Mouse (Mus musculus): ENCODE results near the gene Metap1d.

Metap1d gene

DNA sequence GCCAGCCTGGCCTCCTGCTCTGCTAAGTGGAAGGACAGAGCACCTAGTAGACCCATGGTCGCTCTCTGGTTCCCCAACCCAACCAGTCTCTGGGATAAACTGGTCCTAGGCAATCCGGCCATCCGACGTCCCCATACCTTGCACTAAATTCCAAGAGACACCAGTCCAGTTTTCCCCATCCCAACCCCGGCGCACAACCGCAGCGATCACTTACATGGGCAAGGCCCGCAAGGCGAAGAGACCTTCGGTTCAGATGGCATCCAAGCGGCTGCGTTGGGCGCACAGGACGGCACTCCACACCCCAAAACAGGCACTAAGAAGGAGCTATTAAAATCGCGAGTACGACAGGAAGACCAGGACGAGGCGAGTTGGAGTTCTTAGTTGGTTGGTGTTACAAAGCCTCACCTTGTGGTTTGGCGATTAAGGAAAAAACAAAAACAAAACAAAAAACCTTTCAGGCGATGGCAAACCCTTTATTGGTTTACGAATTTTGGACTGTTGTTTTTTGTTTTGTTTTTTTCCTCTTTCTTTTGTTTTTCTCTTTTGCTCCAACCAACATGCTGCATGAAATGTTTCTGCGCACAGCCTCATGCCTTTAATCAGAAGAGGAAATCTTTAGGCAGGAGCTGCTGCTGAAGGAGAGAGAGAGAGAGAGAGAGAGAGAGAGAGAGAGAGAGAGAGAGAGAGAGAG is 74.4 kb downstream of the Metap1d start:
- DNase-seq (ENCODE audit: low spot score in 2 of 2), result no peak

DNA sequence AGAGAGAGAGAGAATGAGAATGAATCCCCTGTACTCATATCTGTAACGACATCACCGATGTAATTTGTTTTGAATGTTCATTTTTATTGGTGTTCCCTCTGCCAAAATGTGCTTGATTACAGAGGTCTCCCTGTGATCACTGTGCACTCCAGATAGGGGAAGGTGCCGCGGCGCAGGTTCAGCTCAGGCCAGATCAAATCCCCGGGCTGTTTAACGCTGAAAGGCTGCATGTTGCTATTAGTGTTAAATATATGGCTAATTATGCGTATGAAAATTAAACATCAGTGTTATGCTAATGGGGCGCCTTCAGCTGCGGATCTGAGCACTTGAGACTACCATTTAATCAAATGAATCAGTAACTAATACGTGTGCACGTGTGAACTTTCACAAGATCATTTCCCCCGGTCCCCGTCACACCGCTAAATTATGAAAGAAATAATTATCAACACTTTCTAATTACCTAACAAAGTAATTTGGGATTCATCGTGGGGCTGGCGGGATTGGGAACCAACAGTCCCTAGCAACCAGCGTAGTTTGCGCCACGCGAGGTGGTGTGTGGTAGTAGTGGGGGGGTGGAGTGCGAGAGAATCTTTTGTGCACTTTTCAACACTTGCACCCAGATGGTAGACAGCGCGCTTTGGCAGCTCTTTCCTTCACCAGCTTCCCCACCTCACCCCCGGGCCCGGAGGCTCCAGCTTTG is 75.1 kb downstream of the Metap1d start, which contains the start of gene Dlx1:
TSS of gene Dlx1 (plus strand) at position 100 of the 700 bp plus-strand sequence.
- DNase-seq (ENCODE audit: low spot score in 2 of 2), result no peak

DNA sequence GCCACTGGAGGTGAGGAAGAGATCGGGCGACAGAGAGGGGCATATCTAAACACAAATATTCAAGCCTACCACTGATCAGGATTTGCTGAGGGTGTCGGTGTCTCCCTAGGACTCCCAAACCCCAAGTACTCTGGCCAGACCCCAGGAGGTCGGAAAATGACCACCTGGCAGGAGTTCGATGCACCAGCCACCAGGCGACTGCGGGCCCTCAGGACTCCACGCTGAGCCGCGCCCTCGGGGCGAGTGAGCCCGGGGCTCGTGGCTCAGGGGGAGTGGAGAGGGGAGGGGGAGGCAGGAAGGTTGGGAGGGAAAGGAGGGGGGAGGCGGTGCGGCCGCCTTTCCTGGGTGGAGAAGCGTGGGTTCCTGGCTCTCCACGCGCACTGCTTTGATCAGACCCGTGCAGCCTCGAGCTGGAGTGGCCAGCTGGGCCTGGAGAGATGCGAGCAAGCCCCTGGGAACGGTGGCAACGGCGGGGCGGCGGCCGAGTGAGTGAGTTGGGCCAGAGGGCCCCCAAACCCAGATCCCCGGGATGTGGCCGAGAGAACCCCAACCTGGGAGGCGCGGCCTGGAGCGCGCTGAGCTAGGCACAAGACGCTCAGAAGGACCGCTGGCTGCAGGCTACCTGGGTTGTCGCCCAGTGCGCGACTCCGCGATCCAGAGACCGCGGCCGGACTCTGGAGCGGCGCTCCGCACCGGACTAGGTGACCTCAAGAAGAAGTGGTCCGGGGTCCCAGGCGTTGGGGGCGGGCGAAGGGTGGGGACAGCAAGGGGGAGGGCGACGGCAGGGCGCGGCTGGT is 75.8 kb downstream of the Metap1d start:
- DNase-seq (ENCODE audit: low spot score in 2 of 2), result no peak

DNA sequence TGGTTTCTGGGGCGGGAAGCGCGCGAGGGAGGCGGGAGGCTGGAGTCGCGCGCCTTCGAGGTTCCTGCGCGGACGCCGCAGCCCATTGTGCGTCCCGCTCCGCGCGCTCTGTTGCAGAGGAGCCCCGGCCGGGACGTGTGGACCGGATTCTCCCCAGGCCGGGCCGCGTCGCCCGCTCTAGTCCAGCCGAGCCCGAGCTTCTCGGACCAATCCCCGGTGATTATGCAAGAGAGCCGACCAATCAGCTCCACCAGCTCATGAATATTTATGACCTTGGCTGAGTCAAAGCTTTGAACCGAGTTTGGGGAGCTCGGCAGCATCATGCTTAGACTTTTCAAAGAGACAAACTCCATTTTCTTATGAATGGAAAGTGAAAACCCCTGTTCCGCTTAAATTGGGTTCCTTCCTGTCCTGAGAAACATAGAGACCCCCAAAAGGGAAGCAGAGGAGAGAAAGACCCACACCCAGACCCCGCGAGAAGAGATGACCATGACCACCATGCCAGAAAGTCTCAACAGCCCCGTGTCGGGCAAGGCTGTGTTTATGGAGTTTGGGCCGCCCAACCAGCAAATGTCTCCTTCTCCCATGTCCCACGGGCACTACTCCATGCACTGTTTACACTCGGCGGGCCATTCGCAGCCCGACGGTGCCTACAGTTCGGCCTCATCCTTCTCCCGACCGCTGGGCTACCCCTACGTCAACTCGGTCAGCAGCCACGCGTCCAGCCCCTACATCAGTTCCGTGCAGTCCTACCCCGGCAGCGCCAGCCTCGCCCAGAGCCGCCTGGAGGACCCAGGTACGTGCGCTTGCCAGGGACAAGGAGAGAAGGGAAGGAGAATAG is 76.7 kb downstream of the Metap1d start:
- no peak for DNase-seq (ENCODE audit: low spot score in 2 of 2)

DNA sequence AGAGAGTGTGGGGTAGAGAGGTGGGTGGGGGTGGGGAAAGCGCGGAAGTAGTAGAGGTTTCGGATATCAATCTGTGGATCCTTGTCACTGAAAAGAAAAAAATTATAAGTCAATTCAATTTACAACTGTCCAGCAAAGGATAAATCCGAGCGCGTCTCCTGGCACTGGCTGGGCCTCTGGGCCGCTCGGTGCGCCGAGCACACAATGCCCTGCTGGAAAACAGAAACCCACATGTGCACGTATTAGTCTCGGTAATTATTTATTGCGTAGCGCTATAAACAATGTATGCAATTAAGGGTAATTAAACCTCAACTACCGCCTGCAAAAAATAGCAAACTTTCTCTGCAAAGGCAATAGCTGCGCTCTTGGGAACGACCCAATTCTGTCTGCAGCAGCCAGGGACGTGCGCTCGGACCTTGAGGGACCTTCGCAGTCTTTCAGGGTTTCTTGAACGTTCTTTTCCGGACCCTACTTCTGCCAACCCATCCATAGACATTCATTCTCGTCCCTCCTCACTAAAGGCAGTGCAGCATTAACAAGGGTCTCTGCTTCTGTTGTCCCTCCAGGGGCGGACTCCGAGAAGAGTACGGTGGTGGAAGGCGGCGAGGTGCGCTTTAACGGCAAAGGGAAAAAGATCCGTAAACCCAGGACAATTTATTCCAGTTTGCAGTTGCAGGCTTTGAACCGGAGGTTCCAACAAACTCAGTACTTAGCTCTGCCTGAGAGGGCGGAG is 77.5 kb downstream of the Metap1d start:
- DNase-seq (ENCODE audit: low spot score in 2 of 2), result no peak

DNA sequence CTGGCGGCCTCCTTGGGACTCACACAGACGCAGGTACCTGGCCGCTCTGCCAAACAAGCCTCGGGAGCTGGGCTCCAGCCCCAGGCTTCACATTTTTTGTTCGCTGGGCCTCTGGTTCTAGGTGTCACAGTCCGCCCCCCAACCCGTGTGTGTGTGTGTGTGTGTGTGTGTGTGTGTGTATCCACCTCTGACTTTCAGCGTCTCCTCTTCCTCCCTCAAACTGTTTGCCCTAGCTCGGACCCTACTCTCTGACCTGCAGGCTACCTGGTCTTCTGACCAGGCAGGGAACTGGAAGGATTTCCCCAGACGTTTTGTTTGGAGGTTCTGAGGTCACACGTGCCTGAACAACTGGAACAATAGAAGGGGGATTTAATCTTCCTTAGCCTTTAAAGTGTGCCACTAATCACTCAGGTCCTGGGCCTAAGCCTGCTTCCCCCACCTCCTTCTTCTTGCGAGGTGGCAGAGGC is 78.1 kb downstream of the Metap1d start:
- no peak for DNase-seq (ENCODE audit: low spot score in 2 of 2)

DNA sequence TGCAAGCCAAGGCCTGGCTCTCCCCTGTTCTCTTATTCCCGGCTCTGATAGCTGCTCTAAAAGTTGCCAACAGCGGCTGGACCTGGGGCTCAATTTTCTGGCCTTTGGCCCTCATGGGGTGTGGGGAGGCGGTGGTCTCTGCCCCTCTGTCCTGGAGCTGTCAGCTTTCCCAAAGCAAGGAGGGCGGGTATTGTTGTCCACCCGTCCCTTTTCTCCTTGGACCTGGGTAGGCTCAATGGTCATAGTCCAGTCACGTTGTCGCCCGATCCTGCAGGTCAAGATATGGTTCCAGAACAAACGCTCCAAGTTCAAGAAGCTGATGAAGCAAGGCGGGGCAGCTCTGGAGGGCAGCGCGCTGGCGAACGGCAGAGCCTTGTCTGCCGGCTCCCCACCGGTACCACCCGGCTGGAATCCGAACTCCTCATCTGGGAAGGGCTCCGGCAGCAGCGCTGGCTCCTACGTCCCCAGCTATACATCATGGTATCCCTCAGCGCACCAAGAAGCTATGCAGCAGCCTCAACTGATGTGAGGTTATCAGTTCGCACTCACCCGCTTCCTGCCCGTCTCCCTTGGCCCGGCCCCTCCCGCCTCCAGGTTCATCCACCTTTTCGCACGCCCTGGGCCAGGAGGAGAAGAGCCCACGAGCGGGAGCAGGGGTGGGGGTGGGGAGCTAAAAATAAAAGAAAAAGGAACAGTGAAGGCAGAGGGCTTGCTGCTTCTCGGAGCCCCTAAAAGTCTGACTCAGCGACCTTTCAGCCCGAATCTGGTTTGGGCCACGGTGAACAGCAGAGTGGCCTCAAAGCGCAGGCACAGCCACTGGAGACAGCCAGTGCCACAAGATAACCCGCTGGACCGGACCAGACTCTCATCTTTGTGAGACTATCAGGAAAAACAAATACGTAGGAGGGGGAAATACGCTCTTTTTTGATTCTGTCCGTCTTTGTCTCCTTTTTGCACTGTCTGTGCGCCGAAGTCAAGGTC is 79.2 kb downstream of the Metap1d start:
- no peak for DNase-seq (ENCODE audit: low spot score in 2 of 2)

DNA sequence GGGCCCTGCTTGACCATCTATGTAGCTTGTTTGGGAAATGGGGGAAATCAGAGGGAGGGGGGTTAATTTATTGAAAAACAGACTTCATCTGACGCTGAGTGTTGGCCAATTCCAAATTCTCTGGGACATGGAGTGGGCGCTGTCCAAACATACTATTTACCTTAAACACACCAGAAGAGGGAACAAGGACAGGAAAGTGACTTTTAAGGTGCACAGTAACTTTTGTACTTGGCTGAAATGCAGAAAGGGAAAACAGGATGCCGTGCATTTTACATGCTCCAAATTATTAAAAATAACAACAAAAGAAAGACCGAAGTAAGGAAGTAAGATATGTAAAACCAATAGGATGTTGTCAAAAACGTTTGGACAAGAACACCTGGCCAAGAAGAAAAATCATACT is 80.0 kb downstream of the Metap1d start:
- no peak for DNase-seq (ENCODE audit: low spot score in 2 of 2)

DNA sequence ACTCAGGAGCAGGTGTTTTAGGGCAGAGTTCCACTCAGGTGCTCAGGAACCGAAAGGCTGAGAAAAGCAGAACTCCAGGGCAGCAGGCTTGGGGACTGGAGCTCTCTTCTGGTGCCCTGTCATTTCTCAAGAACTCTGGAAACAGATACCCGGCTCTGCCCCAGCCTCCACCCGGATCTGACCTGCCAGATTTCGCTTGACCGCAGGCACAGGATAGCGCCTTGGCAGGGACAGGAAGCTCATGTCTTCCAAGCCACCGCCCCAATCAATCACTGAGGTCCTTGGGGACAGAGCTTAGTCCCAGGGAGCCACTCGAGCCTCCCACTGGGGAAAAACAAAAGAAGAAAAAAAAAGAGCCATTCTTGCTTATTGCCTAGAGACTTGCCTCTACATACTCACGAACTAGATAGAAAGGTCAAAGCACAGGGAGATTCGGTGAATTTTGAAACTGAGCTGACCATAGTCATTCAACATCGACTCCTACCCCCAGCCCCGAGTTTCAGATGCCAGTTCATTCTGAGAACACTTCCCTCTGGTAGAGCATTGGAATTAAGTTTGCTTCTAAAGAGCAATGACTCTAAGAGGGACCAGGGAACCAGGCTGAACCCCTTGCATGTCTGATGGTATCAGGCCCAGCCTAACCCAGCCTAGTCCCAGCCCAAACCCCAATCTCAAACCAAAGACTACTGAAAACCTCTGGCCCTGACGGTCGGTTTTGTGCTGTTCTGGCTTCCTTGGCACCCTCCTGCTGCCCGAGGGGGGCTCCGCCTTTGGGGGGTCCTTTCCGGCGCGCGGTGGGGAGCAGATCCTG is 81.4 kb downstream of the Metap1d start:
- no peak for DNase-seq (ENCODE audit: low spot score in 2 of 2)

DNA sequence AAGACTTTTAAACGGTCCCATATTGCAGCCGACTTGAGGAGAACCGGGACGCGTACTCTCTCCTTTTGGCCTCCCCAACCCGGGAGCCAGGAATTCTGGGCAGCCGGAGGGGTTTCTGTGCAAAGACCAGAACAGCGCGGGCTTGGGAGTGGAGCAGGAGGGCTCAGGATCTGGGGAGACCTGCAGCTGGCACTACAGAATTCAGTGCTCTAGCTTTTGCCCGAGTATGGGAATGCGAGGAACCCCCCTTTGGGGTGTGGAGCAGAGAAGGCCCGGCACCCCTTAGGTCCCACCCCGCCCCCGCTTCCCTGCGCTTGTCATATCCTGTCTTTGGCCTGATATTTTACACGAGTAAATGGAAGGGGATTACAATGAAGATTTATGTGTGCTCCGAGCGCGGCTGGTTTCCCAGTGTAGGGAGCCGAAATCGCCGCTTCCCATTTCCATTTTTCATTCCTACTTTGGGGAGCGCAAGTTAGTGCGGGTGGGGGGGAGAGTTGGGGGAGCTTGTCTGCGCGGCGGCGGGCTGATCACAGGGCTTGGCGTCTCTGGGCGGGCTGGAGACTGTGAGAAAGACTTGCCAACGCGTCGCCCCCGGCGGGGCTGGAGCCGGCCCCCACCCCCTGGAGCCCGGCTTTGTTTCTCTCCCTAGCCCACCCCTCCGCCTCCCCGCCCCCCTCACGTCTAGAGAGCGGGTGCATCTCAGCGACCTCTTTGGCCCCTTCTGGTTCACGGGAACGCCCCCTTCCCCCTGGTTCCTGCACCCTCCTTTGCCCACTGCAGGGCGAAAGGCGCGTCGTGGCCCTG is 87.7 kb downstream of the Metap1d start:
- DNase-seq (ENCODE audit: low spot score in 2 of 2), result no peak

DNA sequence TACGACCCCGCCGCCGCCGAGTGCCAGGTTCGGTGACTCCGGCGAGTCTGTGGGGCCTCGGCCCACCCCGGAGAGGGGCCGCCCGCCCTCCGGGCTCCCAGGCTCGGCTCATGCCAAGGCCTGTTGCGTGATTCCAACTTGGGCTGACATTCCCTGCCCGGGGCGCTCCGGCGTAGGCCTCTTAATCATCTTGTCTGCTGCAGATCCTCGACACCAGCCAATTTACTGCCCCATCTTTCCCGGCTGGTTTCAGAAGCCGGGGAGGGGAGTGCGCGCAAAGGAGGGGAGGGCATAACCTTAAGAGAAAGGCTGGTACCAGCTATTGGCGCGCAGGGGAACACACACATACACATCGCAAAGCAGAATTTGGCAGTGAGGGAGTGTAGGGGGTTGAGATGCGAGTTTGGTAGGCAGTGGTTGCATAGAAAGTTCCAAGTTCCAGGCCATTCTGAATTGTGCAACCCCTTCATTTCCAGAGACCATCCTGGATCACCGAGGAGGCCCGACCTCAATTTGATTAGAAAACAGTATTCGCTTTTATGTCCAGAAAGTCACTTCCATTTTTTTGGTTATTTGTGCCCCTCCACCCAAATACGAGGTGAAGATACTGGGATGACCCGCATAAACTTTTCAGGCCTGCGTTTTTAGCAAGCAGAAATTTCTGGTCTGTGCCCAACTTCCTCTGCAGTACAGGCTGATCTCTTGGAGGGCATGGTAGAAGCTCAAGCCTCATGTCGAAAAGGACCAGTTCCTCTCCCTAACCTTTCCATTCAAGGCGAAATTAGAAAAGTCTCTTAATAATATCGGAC is 88.5 kb downstream of the Metap1d start:
- DNase-seq (ENCODE audit: low spot score in 2 of 2), result no peak

DNA sequence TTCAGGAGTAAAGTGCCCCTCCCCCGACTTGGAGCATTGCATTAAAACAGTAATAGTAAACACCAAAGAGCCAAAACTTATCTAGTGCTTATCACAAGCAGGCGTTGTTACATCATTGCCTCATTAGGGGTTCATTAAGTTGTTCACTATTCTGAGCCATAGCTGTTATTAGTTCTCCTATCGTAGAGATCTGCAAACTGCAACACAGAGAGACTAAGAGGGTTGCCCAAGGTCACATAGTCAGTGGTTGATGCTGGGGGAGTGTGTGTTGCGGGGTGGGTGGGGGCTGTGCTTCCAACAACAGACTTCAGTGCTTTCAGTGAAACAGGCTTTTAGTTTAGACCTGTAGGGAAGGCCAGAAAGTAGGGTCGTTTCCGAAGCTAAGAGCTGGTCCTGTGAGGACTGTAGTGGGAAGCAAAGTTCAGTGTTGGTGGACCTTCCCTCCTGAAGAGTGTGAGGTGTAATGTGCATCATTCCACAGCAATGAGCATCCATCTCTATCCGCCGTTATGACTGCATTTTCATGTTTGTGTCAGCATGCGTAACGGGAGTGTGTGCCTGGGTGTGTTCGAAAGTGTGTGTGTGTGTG is 89.2 kb downstream of the Metap1d start:
- DNase-seq (ENCODE audit: low spot score in 2 of 2), result no peak

DNA sequence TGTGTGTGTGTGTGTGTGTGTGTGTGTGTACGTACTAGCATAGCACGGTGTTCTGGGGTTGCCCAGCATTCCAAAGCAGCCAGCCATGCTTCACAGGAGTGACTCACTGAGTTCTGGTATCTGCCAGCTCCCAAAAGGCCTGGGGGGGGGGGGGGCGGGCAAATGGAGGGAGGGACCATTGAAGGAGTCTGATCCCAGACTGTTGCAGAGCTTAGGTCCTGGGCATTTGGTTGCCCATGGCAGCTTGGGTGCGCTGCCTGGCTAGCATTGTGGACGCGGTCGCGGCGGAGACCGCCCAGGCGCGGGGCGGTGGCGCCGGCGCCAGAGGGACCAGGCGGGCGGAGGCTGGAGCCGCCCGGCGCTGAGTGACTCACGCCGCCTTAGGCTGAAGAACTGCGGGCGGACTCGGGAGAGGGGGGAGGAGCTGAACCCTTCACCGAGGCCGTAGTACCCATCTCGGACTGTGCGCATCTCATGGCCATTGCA is 89.8 kb downstream of the Metap1d start:
- no peak for DNase-seq (ENCODE audit: low spot score in 2 of 2)

DNA sequence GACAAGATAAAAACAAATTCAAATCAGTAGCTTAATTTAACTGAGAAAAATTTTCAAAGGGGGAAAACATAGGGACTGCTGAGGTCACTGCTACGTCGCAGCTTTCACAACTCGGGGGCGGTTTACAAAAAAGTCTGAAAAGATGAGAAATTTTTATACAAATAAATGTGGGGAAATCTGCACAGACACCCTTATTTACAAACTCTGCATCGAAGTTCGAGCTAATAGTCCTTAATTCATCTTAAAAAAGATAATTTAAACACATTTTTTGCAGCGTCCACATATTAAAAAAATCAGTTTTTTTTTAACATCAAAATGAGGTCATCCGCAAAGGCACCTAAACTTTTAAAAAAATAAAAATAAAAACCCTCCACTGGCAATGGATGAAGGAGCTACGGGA is 90.5 kb downstream of the Metap1d start:
- no peak for DNase-seq (ENCODE audit: low spot score in 2 of 2)

DNA sequence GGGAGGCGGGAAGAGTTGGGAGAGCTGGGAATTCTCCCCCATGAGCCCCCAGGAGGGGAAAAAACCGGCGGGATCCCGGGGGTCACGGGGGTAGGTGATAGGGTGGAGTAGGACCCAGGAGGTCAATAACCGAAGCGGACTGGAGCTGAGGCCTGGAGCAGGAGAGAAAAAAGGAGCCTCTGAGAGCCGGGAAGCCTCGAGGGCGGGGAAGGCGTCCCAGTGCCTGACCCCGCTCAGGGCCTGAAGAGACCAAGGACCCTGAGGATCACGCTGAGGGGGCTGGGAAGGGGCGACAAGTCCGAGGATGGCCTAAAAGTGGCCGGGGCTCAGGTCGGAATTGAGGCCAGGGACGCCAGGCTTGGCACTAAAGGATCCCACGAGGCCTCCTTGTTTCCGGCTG is 90.9 kb downstream of the Metap1d start:
- DNase-seq (ENCODE audit: low spot score in 2 of 2), result no peak
